Mouse (Mus musculus) small intestine, adult 2 months (tissue): ENCODE results near the gene Uba6.
A peak's percentile ranks its signal among the peaks of the same experiment; 100 is the strongest.

Source experiments
- CTCF ChIP-seq: fragments of 200-500 bp; IDR thresholded peaks from 2 replicates; pipeline ENCODE4 v1.5.1; 2012; ENCODE audit warnings: low read depth, mild to moderate bottlenecking, control low read depth, inconsistent platforms, low read length, moderate library complexity, mixed read lengths; ENCODE audit not compliant: insufficient replicate concordance, insufficient read length; ENCODE audit errors: extremely low read depth
- POLR2A ChIP-seq: fragments of 200-500 bp; IDR thresholded peaks from 2 replicates; pipeline ENCODE4 v1.6.1; 2012; ENCODE audit warnings: low read depth, mild to moderate bottlenecking, control low read depth, inconsistent platforms, low read length, moderate library complexity

DNA sequence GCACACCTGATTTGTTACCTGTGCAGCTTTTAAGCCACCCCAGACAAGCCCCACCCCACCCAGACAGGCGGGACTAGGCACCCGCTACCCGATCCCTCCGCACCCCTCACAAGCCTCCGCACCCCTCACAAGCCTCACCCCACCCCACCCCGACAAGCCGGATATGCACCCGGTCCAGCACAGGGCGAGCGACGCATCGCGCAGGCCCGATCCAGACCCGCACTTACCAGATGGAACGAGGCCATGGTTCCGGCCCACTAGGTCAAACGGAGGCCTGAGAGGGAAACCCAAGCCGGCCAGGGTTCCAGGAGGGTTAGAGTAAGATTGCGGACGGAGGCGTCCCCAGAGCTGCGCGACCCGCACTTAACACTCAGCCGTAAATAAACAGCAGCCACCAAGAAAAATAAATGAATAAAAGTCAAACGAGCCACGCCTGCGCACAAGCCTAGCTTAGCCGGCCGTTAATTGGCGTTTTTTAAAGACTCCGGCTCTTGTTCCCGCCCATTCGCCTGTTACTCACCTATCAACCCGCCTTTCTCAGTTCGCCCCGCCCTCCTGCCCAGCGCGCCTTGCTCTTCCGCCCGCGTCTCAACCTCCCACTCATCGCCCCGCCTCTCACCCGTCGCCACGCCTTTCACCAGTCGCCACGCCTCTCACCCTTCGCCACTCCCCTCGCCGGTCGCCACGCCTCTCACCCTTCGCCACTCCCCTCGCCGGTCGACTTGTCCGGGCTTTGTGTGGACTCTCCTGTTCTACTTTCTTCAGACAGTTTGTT, 107.3 kb downstream of the Uba6 start, which contains the start of gene Cenpc1:
- TF ChIP-seq POLR2A (peak; percentile 43; the same call in 1 of the 2 replicates), CTCF (no peak)
